13 mouse cellular contexts compared by ENCODE assay signal in the genomic region with DNA sequence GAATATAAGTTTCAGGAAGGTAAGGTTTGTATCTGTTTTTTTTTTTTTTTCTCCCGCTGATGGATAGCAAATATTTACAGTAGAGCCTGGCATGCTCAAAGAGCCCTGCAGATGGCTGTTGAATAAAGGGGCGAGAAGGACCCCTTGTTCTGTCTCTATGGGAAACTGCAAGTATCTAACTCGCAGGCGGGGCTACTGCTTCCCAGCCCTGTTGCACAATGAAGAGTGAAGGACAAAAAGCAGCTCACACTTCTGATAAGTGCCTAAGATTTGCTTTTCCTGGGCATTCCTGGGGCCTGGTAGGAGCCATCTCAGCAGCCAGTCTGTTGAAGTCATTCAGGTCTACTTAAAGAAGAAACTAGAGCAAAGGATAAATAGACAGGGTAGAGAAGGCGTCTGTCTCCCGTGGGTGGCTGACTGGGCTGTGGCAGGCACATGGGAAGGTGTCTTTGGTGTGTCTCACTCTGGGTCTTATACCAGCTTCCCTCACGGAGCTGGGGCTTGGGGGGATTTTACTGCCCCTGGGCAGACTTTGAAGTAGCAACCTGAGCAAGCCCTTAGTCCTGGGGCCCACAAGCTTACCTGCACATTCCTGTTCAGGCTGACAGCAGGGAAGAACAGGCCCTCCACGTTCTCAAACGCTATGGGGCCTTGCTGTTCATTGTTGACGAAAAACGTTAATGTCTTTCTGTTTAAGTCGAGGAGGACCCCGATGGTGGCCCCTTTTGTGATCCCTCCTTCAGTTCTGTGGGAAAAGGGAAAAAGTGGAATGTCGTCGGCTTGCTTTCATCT. TPM values are rescaled to one million over a fixed set of nuclear protein-coding genes. Genes with fewer than 3 reads are reported as not detected.
A peak's percentile ranks its signal among the peaks of the same experiment; 100 is the strongest.
DNase-seq lines count a peak whose midpoint lies in the region; ATAC-seq and TF ChIP-seq lines count a peak whose summit lies in the region.
"Had no signal": no experiment of that assay in that cellular context is flagged by ENCODE, and none has a peak within 500 bp of the region (broad histone marks: within the 10 kb centered on the region; RNA-seq: fewer than 3 reads in every experiment).

No protein-coding gene starts in this region.

- no peaks in the 10 kb centered on the region for H3K9me3 ChIP-seq in heart, embryonic 15.5 days (replicated peaks)
- H3K9me3 ChIP-seq in forebrain, embryonic 15.5 days = no peaks in the 10 kb centered on the region
- H3K9me3 ChIP-seq in midbrain, embryonic 12.5 days = no peaks in the 10 kb centered on the region

- TF ChIP-seq CTCF in cortical plate, adult 2 months (IDR thresholded peaks at IDR 0.05; ENCODE audit: extremely low read depth, insufficient read depth, low read length) = no peak

- peaks cover 17% of the 10 kb centered on the region for H3K4me1 ChIP-seq in heart, embryonic 15.5 days (replicated peaks)
- peaks cover 5% of the 10 kb centered on the region for H3K4me1 ChIP-seq in cortical plate, adult 2 months (ENCODE audit: control insufficient read depth, insufficient read depth, low read length)
- H3K4me1 ChIP-seq in forebrain, embryonic 15.5 days = peaks cover 13% of the 10 kb centered on the region
- H3K4me1 ChIP-seq in midbrain, embryonic 12.5 days = peaks cover 27% of the 10 kb centered on the region

- TF ChIP-seq POLR2A in cortical plate, adult 2 months (IDR thresholded peaks at IDR 0.05; ENCODE audit: extremely low read depth, insufficient read depth, low read length) = 0 out of 2 replicates have a peak, but pooled peaks have one; percentile 5

- intact Hi-C loops in heart, postnatal 25 days (cut with DNase I) = no loop called here

- peak overlapping the region; percentile 20 for H3K27ac ChIP-seq in heart, embryonic 15.5 days
- H3K27ac ChIP-seq in cortical plate, adult 2 months (ENCODE audit: insufficient read depth, low read length) = no peak overlapping the region
- H3K27ac ChIP-seq in forebrain, embryonic 15.5 days (replicated peaks) = peak overlapping the region; percentile 40
- peak overlapping the region; percentile 78 for H3K27ac ChIP-seq in midbrain, embryonic 12.5 days (replicated peaks)
- H3K27ac ChIP-seq: liver, embryonic 14.5 days had no signal

- H3K4me2 ChIP-seq in heart, embryonic 15.5 days = 0 out of 2 replicates have a peak overlapping the region, but pooled peaks have one; percentile 1
- no peak overlapping the region for H3K4me2 ChIP-seq in forebrain, embryonic 15.5 days (replicated peaks)
- H3K4me2 ChIP-seq in midbrain, embryonic 12.5 days (replicated peaks) = no peak overlapping the region

- H3K9ac ChIP-seq in heart, embryonic 15.5 days = no peak overlapping the region
- no peak overlapping the region for H3K9ac ChIP-seq in forebrain, embryonic 15.5 days (replicated peaks)
- no peak overlapping the region for H3K9ac ChIP-seq in midbrain, embryonic 12.5 days (replicated peaks)
- H3K9ac ChIP-seq: liver, embryonic 14.5 days had no signal

- no peak for ATAC-seq in heart, embryonic 15.5 days (replicated peaks; ENCODE audit: insufficient number of reproducible peaks, insufficient read depth, low FRiP score, low read depth)
- ATAC-seq in forebrain, embryonic 15.5 days (replicated peaks) = peak; percentile 62; the same call in 1 of the 2 replicates
- peak; percentile 78 for ATAC-seq in midbrain, embryonic 12.5 days (ENCODE audit: low FRiP score, low read depth)
- ATAC-seq: Patski had no signal

- no peak overlapping the region for H3K4me3 ChIP-seq in heart, embryonic 15.5 days
- no peak overlapping the region for H3K4me3 ChIP-seq in cortical plate, adult 2 months (ENCODE audit: insufficient read depth, low read length)
- H3K4me3 ChIP-seq in forebrain, embryonic 15.5 days = no peak overlapping the region
- no peak overlapping the region for H3K4me3 ChIP-seq in midbrain, embryonic 12.5 days

- DNase-seq in heart, postnatal 25 days (ENCODE audit: low spot score) = no peak
- DNase-seq in adrenal gland, postnatal 10 days = no peak
- no peak for DNase-seq in right cerebral cortex, postnatal 10 days (ENCODE audit: low spot score in 2 of 2)
- DNase-seq: adrenal gland, postnatal 14 days; cerebellum, adult 11-12 months; kidney, postnatal 25 days; thymus, adult 18-20 months had no signal

- no peaks in the 10 kb centered on the region for H3K27me3 ChIP-seq in heart, embryonic 15.5 days
- no peaks in the 10 kb centered on the region for H3K27me3 ChIP-seq in forebrain, embryonic 15.5 days
- no peaks in the 10 kb centered on the region for H3K27me3 ChIP-seq in midbrain, embryonic 12.5 days

- H3K36me3 ChIP-seq in heart, embryonic 15.5 days = no peaks in the 10 kb centered on the region
- no peaks in the 10 kb centered on the region for H3K36me3 ChIP-seq in forebrain, embryonic 15.5 days
- no peaks in the 10 kb centered on the region for H3K36me3 ChIP-seq in midbrain, embryonic 12.5 days

- 54% methylated on average over 15 of the region's 15 CpGs for WGBS in heart, embryonic 15.5 days
- WGBS in forebrain, embryonic 15.5 days = 29% methylated on average over 15 of the region's 15 CpGs
- WGBS in midbrain, embryonic 12.5 days = 43% methylated on average over 15 of the region's 15 CpGs

RNA-seq across cellular contexts. Expression of gene Pygl, which starts 16.6 kb away (rescaled TPM):
- polyA plus RNA-seq in heart, embryonic 15.5 days (2015; fragmentation: Nextera tagmentation; extraction: Ambion mirVana) = 43.7 and 45.2 TPM in 2 replicates
- 1 to 10 TPM; 3.9 to 5.7 TPM for total RNA-seq in heart, postnatal 25 days (2021)
- 2.4 and 2.7 TPM in 2 replicates for polyA plus RNA-seq in cortical plate, adult 2 months (2012; rRNA removed)
- polyA plus RNA-seq in forebrain, embryonic 15.5 days (2015; fragmentation: Nextera tagmentation; extraction: Ambion mirVana) = 4.1 and 6.7 TPM in 2 replicates
- polyA plus RNA-seq in midbrain, embryonic 12.5 days (2016; fragmentation: Nextera tagmentation; extraction: Ambion mirVana) = 6.0 and 6.7 TPM in 2 replicates
- total RNA-seq in adrenal gland, postnatal 10 days (2021) = 10 to 100 TPM; 48.7 to 82.7 TPM
